Mouse (Mus musculus): ENCODE measurements around the gene Chil5. TPM values are rescaled to one million over a fixed set of nuclear protein-coding genes. Genes with fewer than 3 reads are reported as not detected.

The Chil5 gene
- total RNA-seq, 1 experiment from 2014 or later: not detected

Other genes with a start within 250 kb of the Chil5 start
- 134 and 136 TPM in 2 replicates for gene Rap1a, start 231.5 kb downstream of the Chil5 start, total RNA-seq (2017)
- gene Adora3, start 162.0 kb downstream of the Chil5 start, total RNA-seq (2017): 0.32 and 1.5 TPM in 2 replicates
- 1.0 TPM in 1 of 2 replicates, not detected in the other for gene Tmigd3, start 161.9 kb downstream of the Chil5 start, total RNA-seq (2017)
- 10.0 and 15.6 TPM in 2 replicates for gene I830077J02Rik, start 100.2 kb downstream of the Chil5 start, total RNA-seq (2017)
- gene Wdr77, start 73.4 kb downstream of the Chil5 start, total RNA-seq (2017): 37.1 and 50.5 TPM in 2 replicates
- gene Atp5f1, start 72.7 kb downstream of the Chil5 start, total RNA-seq (2017): 452 and 491 TPM in 2 replicates
- gene Ovgp1, start 59.1 kb downstream of the Chil5 start, total RNA-seq (2017): 2.1 and 2.7 TPM in 2 replicates
- gene Pifo, start 18.2 kb downstream of the Chil5 start, total RNA-seq (2017): not detected in 2 replicates
- gene Chia1, start 80.4 kb upstream of the Chil5 start, total RNA-seq (2017): not detected in 2 replicates
- 28.7 and 30.6 TPM in 2 replicates for gene Chil3, start 134.8 kb upstream of the Chil5 start, total RNA-seq (2017)
- not detected in 2 replicates for gene Chil4, start 186.7 kb upstream of the Chil5 start, total RNA-seq (2017)